Mouse (Mus musculus) forebrain, postnatal 0 days (tissue): ENCODE data around the gene Zc3h12a. TPM values are rescaled to one million over a fixed set of nuclear protein-coding genes. Genes with fewer than 3 reads are reported as not detected.

ENCODE experiments used
- ATAC-seq: fragments of 200-750 bp; cut with Nextera tagmentation; 2 replicates; pipeline ENCODE4 v1.8.0; 2017; ENCODE audit warnings: mild to moderate bottlenecking, moderate library complexity
- DNase-seq: peaks from one replicate; pipeline ENCODE4 v3.0.0-alpha.2; 2015
- H3K27ac ChIP-seq: fragments of 300-500 bp; sonication (generic); 2 replicates; pipeline ENCODE4 v1.5.1; 2014; ENCODE audit warnings: low read depth, mild to moderate bottlenecking, antibody characterized with exemption, low read length, moderate library complexity, mixed read lengths
- H3K27me3 ChIP-seq: fragments of 300-500 bp; sonication (generic); 2 replicates; pipeline ENCODE4 v1.6.1; 2014; ENCODE audit warnings: mild to moderate bottlenecking, low read length, mixed read lengths; ENCODE audit not compliant: insufficient read depth
- H3K36me3 ChIP-seq: fragments of 300-500 bp; sonication (generic); 2 replicates; pipeline ENCODE4 v1.6.1; 2014; ENCODE audit warnings: mild to moderate bottlenecking, moderate library complexity; ENCODE audit not compliant: insufficient read depth
- H3K4me1 ChIP-seq: fragments of 300-500 bp; sonication (generic); 2 replicates; pipeline ENCODE4 v1.6.1; 2014; ENCODE audit warnings: antibody characterized with exemption; ENCODE audit not compliant: insufficient read depth
- H3K4me2 ChIP-seq: fragments of 300-500 bp; sonication (generic); 2 replicates; pipeline ENCODE4 v1.6.1; 2014; ENCODE audit warnings: low read depth, mild to moderate bottlenecking, moderate library complexity
- H3K4me3 ChIP-seq: fragments of 300-500 bp; sonication (generic); 2 replicates; pipeline ENCODE4 v1.5.1; 2014; ENCODE audit warnings: low read depth, low read length, mixed read lengths
- H3K9ac ChIP-seq: fragments of 300-500 bp; sonication (generic); 2 replicates; pipeline ENCODE4 v1.6.1; 2014; ENCODE audit warnings: mild to moderate bottlenecking
- H3K9me3 ChIP-seq: fragments of 300-500 bp; sonication (generic); 2 replicates; pipeline ENCODE4 v1.6.1; 2016; ENCODE audit warnings: low read length
- CTCF ChIP-seq: sonication (generic); IDR thresholded peaks from 2 replicates; pipeline ENCODE4 v1.5.1; 2016; ENCODE audit warnings: antibody characterized with exemption, control low read depth, low read depth
- WGBS: fragments of 180-500 bp; shearing (Covaris S2); extraction: QIAGEN DNeasy Blood & Tissue Kit; methylation state at CpG from one replicate; pipeline ENCODE4 v1.1.7; 2014; 5-methylcytosine and 5-hydroxymethylcytosine counted together
- polyA plus RNA-seq: library from polyadenylated mRNA; unstranded; fragments of >200 nt; fragmentation: Nextera tagmentation; extraction: Ambion mirVana; gene quantifications from 2 replicates; pipeline ENCODE4 v1.2.1, GENCODE M21; 2015
- total RNA-seq: library from RNA; depleted of rRNA; stranded (reverse); fragments of >200 nt; gene quantifications from 2 replicates; pipeline ENCODE4 v1.2.3, GENCODE M21; 2014

Gene Zc3h12a
- total and polyA plus RNA-seq, 2 experiments from 2014 or later = 0.07 TPM; not detected in 1

GRCm38 (mm10) chr4:125115710-125116089 is 11.9 kb downstream of the Zc3h12a start:
- H3K27ac ChIP-seq = no peak overlapping the region
- no peak for TF ChIP-seq CTCF
- 42% methylated on average over 6 of the region's 6 CpGs for WGBS

GRCm38 (mm10) chr4:125115081-125115480 is 12.6 kb downstream of the Zc3h12a start:
- DNase-seq = no peak
- Histone ChIP-seq H3K9me3 (no peaks in the 10 kb centered on the region), H3K27ac (no peak overlapping the region), H3K36me3 (peaks cover 17% of the 10 kb centered on the region), H3K4me1 (peaks cover 6% of the 10 kb centered on the region; the same call in 1 of the 2 replicates), H3K27me3 (no peaks in the 10 kb centered on the region), H3K4me2 (no peak overlapping the region), H3K9ac (no peak overlapping the region), H3K4me3 (no peak overlapping the region)
- WGBS = 84% methylated on average over 4 of the region's 4 CpGs
- TF ChIP-seq CTCF = no peak
- ATAC-seq = no peak

More at GRCm38 (mm10) chr4:125115710-125116089, 11.9 kb downstream of the Zc3h12a start:
- no peaks in the 10 kb centered on the region for H3K9me3 ChIP-seq
- ATAC-seq = no peak
- peaks cover 11% of the 10 kb centered on the region for H3K36me3 ChIP-seq
- H3K4me1 ChIP-seq = peaks cover 6% of the 10 kb centered on the region; the same call in 1 of the 2 replicates
- H3K27me3 ChIP-seq = no peaks in the 10 kb centered on the region
- no peak overlapping the region for H3K9ac ChIP-seq
- no peak overlapping the region for H3K4me3 ChIP-seq
- peak; percentile 22 for DNase-seq
- no peak overlapping the region for H3K4me2 ChIP-seq

- no peak overlapping the region for H3K9ac ChIP-seq
- peak; percentile 75 for ATAC-seq
- TF ChIP-seq CTCF = peak; percentile 89
- no peak overlapping the region for H3K27ac ChIP-seq
- peaks cover 21% of the 10 kb centered on the region for H3K36me3 ChIP-seq
- WGBS = 10% methylated on average over 6 of the region's 6 CpGs
- H3K9me3 ChIP-seq = no peaks in the 10 kb centered on the region
- peaks cover 6% of the 10 kb centered on the region; the same call in 1 of the 2 replicates for H3K4me1 ChIP-seq
- peak; percentile 80 for DNase-seq
- no peak overlapping the region for H3K4me2 ChIP-seq
- H3K27me3 ChIP-seq = no peaks in the 10 kb centered on the region
- H3K4me3 ChIP-seq = no peak overlapping the region
Observed at GRCm38 (mm10) chr4:125114638-125115037, 13.0 kb downstream of the Zc3h12a start.

- ATAC-seq (no peak), DNase-seq (no peak)
- no peaks in the 10 kb centered on the region for H3K4me1 ChIP-seq
- H3K4me2 ChIP-seq = no peak overlapping the region
- H3K36me3 ChIP-seq = peaks cover 38% of the 10 kb centered on the region
- no peaks in the 10 kb centered on the region for H3K9me3 ChIP-seq
- no peak overlapping the region for H3K9ac ChIP-seq
- no peak for TF ChIP-seq CTCF
- H3K27ac ChIP-seq = no peak overlapping the region
- 96% methylated on average over 9 of the region's 9 CpGs for WGBS
- no peak overlapping the region for H3K4me3 ChIP-seq
- no peaks in the 10 kb centered on the region for H3K27me3 ChIP-seq
Observed at GRCm38 (mm10) chr4:125105354-125105753, 22.3 kb downstream of the Zc3h12a start.

- Histone ChIP-seq H3K27ac (no peak overlapping the region), H3K4me2 (no peak overlapping the region), H3K4me1 (no peaks in the 10 kb centered on the region), H3K9ac (no peak overlapping the region), H3K36me3 (peaks cover 27% of the 10 kb centered on the region), H3K9me3 (no peaks in the 10 kb centered on the region), H3K4me3 (no peak overlapping the region), H3K27me3 (no peaks in the 10 kb centered on the region)
- WGBS = 71% methylated on average over 13 of the region's 13 CpGs
- no peak for TF ChIP-seq CTCF
- DNase-seq (no peak), ATAC-seq (no peak)
Observed at GRCm38 (mm10) chr4:125101334-125101733, 26.3 kb downstream of the Zc3h12a start.

- 11% methylated on average over 8 of the region's 8 CpGs for whole genome bisulfite sequencing
- Histone ChIP-seq H3K27me3 (no peaks in the 10 kb centered on the region), H3K36me3 (peaks cover 16% of the 10 kb centered on the region), H3K27ac (no peak overlapping the region), H3K9ac (no peak overlapping the region), H3K4me1 (no peaks in the 10 kb centered on the region), H3K4me2 (no peak overlapping the region), H3K4me3 (no peak overlapping the region), H3K9me3 (no peaks in the 10 kb centered on the region)
- DNase-seq (peak; percentile 89), ATAC-seq (peak; percentile 76)
- peak; percentile 95 for TF ChIP-seq CTCF
Observed at GRCm38 (mm10) chr4:125099458-125099857, 28.2 kb downstream of the Zc3h12a start.

GRCm38 (mm10) chr4:125097412-125097811 is 30.2 kb downstream of the Zc3h12a start:
- Histone ChIP-seq H3K27me3 (no peaks in the 10 kb centered on the region), H3K36me3 (peaks cover 11% of the 10 kb centered on the region; the same call in 1 of the 2 replicates), H3K4me1 (no peaks in the 10 kb centered on the region), H3K4me3 (no peak overlapping the region), H3K9ac (no peak overlapping the region), H3K4me2 (no peak overlapping the region), H3K27ac (no peak overlapping the region), H3K9me3 (no peaks in the 10 kb centered on the region)
- no peak for ATAC-seq
- WGBS = 84% methylated on average over 4 of the region's 4 CpGs
- DNase-seq = no peak
- no peak for TF ChIP-seq CTCF
